Mouse (Mus musculus): ENCODE data around the gene Atg5.

DNA sequence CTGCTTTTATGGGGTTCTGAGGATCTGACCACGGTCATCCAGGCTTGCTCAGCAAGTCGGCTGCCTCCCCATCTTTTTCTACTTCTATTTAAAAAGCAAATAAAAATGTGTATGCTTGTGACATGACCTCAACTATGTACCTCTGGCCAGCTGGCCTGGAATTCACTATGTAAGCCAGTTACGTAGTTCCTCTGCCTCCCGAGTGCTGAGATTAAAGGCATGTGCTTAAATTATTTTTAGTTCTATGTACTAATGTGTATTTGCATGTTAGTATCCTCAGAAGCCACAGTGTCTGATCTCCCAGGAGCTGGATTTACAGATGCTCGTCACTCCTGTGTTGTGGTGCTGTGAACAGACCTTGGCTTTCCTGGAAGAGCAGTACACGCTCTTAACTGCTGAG lies 41.1 kb downstream of the Atg5 start:
- TF ChIP-seq TAL1 (IDR thresholded peaks at IDR 0.05; ENCODE audit: low read length) (no peak), GATA1 (IDR thresholded peaks at IDR 0.05; ENCODE audit: low read length) (no peak)
